Mouse (Mus musculus) 416B (cell line): ENCODE results near the gene Prg4.

Experiments
- DNase-seq: peaks from one replicate; pipeline ENCODE4 v3.0.0; 2011; ENCODE audit warnings: low read depth

Prg4 gene

DNA sequence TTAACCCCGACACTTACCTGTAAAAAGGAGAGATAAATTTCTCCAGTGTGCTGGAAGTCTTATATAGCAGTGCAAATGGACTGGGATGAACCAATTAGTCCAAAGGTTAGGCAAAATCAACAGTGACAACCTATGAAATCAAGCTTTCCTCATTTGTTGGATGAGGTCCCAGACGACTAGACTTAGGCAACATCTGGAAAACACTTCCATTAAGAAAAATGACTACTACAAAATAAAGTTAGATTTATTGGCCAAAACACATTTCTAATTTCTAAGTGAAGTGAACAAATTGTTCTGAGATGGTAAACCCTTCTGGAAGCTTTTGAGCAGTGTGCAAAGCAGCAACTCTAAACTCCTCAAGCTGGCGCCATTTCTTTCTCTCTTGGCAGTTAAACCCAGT, at the start of gene Prg4:
Prg4 (minus strand) TSS at position 34 of the 400 bp plus-strand sequence.
- no peak for DNase-seq

DNA sequence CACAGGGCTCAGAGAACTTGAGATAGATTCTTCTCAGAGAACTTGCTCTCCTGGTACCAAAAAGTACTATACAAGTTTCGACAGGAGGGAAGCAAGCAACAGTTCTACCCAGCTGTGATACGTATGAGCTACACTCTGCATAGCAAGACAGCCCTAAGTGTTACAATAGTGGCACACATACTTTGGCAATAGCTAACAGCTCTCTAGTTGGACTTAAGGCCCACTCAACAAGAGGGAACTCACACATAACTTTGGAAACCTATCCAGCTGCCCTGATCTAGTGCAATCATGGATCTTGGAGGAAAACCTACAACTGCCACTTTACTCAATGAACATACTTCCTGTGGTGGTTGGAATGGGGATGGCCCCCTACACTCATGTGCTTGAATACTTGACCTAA, 47.1 kb upstream of the Prg4 start:
- DNase-seq: no peak

DNA sequence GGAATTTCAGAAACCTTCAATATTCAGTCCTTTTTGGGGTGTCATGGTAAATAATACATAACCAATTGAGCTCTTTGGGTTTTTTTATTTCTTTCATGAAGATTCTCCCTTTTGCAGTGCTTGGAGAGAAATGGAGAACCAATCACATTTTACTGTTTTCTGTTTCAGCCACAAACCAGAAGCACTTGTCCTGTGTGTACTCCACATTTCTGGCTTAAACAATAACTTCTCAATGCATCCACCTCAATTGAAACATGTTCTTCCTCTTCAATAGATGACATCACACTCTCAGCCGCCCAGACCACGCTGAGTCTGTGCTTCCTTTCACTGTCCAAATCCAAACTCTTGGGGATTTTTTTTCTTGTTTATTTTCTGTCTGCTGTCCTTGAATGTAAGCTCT, 39.8 kb upstream of the Prg4 start:
- DNase-seq: peak; percentile 7

DNA sequence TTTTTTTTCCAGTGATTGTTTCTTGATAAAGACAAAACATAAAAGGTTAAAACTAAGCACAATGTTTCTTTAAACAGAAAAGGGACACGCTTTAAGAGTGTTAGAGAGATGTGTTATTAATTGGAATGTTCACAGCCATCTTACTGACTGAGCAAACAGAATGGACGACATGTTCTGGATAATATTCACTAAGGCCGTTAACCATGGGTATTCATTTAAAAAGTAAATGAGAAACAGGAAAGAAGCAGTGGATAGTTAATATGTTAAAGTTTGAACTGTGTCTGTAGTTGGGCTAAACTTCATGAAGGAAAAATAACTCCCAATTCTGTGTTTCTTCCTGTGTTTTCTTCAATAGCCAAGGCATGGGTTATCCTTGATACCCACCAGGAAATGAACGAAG, 37.4 kb upstream of the Prg4 start:
- DNase-seq: no peak

DNA sequence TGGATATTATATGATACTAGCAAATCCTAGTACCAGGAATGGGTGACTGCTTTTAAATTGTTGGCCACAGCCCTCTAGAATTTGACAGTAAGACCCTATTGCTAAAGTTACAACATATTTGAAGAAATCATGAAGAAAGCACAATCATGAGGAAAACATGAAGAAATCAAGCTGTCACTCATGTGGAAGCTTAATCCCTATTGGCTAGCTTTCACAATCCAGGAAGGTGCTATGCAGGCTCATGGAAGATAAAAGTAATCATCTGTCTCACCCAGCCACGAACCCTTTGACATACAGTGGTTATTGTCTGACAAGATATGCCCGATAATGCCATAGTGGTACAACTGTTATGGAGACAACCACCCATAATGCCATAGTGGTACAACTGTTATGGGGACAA, 32.2 kb upstream of the Prg4 start:
- DNase-seq: peak; percentile 48

DNA sequence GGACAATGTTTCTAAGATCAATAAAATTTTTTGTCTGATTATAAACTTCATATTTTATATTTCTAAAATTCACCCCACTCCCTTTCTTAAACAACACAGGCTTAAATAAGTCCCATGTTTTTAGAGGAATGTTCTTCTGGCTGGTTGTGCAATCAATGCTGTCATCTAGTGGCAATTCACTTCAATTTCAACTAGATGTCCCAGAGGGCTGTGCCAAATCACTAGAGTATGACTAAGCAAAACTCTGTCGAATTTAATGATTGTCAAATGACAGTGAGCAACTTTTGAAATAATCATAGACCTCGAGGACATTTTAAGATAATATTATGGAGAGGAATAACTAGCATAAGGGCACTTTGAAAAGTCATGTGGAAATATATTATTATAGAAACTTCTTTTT, 31.7 kb upstream of the Prg4 start:
- peak; percentile 86 for DNase-seq

DNA sequence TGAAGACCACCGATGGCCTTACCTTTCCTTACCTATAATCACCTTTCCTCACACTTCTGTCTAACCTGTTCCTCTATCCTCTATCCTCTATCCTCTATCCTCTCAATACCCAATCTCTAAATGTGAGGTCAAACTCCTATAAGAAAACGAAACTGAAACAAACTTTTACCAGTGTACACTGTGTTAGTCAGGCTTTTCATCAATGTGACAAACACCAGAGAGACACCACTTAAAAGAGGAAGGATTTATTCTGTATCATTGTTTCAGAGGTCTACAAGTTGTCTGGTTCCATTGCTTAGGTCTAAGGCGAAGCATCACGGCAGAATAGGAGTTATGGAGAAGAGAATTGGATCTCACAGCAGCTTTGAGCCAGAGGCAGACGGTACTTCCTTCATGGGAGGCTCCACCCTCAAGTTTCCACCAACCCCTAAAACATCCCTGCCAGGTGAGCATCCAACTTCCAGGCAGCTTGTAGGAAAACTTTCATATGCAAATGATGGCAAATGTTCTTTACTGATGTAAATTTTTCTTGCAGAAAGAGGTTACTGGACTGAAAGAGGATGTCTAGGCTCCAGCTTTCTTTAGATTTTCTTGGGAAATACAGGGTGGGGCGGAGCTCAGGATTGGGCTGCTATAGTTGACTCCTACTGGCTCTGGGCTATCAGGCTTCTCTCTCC, 30.8 kb upstream of the Prg4 start:
- DNase-seq: peak; percentile 60

DNA sequence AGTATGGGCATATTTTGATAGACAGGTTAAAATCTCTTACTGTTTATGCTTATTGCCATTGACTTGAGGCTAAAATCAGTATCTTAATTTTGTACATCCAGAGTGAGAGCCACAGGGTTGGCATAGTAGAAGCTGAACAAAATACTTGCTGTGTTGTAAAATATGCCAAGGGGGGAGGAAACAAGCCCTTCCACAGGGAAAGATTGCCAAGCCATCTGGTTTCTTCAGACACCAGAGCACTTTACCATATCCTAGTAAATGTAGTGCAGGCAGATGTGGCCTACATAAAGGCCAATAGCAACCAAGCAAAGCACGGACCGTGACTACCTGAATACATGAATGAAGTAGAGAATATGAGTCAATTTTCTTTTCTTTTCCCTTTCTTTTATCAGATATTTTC, 23.2 kb upstream of the Prg4 start:
- DNase-seq: no peak

DNA sequence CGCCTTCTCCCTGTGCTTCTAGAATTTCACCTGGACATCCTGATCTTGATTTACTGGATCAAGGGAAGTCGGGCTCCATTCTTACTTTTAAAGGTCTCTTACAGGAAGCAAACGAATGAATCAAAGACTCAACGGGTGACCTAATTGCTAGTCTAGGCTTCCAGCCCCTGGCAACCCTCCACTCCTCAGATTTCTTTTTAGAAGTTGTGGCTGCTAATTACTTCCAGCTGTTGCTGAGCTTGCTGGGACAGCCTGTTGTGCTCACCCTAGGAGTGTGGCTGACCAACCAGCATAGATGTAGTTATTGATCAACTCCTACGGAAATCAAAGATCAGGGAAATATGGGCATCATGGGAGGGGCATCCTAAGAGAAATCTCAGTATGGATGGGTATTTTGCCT, 14.7 kb upstream of the Prg4 start:
- DNase-seq: no peak

DNA sequence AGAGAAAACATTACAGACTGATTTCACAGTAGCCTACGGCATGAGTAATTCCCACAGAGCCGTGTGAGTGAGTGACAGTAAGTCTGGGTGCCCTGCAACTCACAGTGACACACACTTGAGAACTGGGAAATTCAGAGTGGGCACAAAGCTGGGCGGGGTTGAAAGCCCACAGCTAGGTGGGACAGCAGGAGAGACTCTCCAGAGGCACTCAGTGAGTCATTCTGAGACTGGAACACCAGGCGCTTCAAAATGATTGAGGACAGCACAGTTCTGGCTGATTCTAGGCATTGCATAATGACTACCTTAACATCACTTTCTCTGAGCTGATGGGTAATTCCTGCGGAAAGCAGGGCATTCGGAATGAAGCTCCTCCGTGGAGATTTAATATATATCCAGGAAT, 6.6 kb upstream of the Prg4 start:
- no peak for DNase-seq

DNA sequence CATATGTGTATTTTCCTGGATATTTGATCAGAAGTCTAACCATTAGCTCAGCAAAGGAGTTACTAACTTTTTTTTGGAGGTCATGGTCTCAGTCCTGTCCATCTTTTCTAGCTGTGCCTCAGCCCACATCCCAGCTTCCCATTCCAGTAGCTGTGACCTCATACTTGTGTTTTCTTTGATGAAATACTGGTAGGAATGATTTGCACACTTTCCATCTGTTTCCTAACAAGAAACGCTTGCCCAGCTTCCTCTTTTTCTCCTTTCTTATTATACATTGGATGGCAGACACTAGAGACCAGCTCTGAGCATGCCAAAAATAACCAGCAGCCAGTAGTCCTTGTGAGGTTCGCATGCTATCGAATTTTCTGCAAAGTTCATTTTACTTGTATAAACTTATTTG, 4.0 kb upstream of the Prg4 start:
- DNase-seq: peak; percentile 73

DNA sequence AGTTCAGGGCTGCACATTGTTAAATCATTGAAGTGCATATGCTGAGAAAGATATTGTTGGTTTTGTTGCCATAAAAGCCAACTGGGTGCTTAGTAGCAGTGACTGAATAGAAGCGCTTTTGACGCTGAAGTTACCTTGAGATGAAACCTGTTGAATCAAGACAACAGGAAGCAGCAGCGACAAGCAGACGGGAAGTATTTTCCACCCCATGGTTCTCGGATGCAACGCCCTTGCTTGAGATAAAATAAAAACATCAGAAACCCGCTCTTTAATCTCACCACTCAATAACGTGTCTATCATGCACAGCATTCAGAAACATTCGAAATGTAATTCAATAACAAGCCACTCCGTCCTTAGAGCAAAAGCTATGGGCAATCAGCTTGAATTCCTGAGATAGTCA, 601 bp downstream of the Prg4 start:
- no peak for DNase-seq

DNA sequence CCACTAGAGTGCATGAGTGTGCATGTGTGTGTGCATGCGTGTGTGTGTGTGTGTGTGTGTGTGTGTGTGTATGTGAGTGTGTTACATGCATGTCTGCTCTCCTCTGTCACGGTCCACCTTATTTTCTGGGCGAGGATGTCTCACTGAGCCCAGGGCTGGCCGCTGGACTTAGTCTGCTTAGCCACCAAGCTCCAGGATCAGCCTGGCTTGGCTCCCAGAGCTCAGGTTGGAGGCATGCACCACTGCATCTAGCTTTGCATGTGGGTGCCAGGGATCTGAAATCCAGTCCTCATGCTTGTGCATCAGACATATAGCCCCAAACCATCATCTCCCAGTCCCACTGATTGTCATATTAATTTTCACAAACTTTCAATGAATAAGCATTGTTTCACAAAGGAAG, 2.3 kb downstream of the Prg4 start:
- DNase-seq: no peak

DNA sequence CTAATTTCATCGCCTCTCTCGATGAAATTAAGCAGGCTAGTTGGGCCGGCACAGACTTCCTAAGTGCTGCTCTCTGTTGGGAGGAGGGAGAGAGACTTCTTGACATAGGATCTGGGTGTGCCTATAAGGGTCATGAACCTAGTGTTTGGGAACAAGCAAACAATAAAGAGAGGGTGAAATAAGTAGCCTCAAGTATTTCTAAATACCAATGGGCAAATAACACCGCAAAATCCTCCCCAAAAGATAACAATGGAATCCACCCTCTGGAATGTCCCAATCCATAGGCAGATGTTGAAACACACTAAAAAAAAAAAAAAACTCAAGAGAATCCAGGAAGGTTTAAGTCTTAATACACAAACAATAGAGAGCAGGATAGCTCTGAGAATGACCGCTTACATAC, 2.9 kb downstream of the Prg4 start:
- no peak for DNase-seq

DNA sequence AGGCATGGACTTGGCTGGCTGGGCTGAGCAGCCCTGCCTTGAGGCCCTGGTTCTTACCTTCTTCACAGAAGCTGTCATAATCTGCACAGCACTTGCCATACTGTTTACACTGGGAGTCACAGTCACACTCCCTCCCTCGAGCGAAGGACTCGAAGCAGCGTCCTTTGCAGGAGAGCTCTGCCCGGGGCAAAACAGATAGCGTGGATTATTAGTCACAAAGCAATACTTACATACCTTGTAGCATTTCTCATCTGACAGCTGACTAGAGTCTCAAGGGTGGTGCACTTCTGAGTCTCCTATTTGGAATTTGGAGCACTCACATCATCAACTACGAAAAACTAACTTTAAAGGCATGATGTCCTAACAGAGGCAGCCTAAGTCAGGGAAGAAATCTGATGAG, 5.4 kb downstream of the Prg4 start:
- no peak for DNase-seq

DNA sequence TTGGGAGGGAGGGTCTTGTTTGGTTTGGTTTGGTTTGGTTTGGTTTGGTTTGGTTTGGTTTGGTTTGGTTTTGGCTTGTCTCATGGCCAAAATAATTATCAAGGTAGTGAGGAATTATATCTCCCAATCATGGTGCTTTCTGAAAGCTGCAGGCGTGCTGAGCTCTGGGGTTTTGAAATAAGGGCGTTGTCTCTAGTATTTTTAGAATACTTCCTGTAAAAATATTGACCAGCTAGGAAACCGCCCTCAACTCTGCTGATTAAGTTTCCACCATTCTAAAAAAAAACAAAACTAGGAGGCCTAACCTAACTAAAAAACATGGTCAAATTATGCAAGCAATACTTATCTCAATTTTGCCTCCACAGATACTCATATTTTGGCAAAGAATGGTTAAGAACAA, 6.4 kb downstream of the Prg4 start:
- peak; percentile 23 for DNase-seq

DNA sequence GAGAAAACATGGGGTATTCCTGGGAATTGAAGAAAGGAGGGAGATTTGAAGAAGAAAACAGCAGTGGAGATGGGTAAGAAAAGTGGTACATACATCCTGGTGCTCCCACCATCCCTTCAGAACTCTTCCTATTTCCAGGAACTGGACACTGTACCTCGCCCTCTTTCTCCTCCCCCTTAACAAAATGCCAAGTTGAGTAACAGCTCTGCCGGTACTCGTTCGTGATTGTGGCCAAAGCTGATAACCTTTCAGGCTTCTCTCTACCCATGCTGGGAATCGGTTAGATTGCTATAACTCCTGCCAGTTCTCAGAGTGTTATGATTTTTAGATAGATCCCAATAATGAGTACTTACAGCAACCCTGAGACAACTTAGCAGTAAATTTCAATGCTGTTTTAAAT, 7.0 kb downstream of the Prg4 start:
- DNase-seq: no peak

DNA sequence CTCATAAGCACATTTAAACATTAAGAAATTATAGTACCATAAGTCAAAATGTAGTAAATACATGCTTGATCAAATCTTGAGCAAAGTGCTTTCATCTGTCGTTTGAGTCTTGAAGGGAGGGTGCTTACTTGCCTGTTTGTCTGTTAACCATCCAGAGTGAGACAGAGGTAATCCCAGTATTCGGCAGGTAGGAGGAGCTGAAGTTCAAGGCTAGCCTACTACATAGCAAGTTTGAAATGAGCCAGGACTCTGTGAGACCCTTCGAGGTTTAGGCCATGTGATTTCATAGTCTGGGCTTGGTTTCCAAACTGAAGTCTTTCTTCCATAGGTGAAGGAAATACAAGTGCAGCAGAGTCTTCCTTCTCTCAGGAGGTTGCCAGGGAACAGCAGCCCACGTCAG, 24.2 kb downstream of the Prg4 start:
- DNase-seq: peak; percentile 12

DNA sequence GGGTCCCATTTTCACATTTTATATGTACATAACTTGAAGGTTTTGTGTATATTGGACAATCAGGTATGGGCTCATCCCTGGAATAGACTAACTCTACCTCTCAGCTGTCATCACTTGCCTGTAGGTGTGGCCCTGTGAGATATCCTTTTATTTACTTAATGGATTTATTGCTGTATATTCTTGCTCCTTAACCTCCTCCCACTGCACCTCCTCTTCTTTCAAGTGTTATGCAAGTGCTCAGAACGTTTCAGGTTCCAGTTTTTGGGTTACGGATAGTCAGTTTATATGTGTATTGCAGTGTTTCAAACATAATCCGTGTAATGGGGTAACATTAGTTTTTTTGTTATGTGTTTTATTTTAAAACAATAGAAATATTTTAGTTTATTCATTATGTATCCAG, 27.3 kb downstream of the Prg4 start:
- no peak for DNase-seq

DNA sequence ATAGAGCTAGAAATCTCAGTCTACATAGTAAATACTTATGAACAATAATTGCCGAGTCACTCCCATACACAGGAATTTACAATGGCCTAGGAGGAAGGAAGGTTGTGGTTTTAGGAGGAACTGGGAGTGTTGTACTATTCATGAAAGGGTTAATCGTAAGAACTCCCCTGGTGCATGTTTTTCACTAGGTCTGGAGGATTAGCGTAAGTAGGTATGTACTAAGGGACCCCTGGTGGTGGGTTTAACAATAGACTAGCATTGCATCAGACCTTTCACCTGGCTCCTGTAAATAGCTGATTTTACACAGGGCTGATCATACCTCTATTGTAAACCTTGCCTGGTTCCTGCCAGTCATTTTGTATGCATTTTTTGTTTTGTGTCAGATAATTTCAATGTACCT, 39.7 kb downstream of the Prg4 start:
- peak; percentile 24 for DNase-seq

DNA sequence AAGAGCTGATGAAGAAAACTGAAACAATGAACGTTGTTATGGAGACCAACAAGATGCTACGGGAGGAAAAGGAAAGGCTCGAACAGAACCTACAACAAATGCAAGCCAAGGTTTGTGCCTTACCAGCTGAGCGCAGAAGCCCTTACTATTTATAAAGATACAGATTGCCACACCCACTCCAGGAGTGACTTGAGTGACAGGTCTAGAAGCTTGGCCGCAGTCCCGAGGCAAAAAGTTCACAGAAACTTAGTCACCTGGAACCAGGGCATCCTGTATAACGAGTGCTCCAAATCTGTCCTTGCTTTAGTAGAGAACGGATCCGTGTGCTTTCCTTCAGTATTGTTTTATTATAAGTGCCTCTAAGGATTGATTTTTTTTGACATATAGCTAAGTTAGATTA, 40.3 kb downstream of the Prg4 start:
- DNase-seq: no peak

DNA sequence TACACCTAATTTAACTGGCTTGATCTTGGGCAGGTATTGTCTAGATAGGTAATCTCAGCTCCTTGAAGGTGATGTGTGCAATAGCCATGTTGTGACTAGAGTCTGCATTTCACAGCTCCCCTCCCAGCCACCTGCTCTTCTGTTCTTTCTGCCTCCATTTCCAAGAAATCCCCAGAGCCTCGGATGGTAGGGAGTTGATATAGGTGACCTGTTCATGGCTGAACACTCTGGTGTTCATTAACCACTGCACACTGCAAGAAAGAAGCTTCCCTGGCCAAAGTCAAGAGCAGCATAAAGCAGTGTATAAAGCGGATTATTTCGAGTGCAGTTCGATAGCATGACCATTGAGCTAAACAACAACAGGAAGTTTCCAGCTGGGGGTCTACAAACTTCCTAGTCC, 47.5 kb downstream of the Prg4 start:
- DNase-seq: no peak

DNA sequence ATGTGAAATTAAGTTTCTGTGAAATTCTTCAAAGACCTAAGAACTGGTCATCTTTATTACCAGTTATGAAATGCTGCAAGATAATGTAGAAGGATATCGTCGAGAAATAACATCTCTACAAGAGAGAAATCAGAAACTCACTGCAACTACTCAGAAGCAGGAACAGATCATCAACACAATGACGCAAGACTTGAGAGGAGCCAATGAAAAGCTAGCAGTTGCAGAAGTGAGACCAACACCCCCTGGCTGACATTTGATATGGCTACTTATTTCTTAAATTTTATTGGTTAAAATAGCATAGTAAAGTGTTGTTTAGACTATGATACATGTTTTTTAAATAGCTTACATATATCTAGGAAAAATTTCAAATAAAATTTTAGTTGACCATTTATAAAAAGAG, 50.0 kb downstream of the Prg4 start:
- DNase-seq: peak; percentile 46

DNA sequence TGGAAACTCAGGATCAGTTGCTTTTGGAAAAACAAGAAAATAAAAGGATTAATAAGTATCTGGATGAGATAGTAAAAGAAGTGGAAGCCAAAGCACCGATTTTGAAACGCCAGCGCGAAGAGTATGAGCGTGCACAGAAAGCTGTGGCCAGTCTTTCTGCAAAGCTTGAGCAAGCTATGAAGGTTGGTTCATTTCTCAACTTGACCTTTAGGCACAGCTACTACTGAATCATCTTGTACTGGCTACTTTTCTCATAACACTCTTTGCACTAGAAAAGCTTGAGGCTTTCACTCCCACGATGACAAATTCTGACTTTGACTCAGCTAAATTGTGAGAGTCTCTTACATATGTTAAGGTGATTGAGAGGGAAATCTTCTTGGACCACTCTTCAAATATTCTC, 56.0 kb downstream of the Prg4 start:
- peak; percentile 20 for DNase-seq

DNA sequence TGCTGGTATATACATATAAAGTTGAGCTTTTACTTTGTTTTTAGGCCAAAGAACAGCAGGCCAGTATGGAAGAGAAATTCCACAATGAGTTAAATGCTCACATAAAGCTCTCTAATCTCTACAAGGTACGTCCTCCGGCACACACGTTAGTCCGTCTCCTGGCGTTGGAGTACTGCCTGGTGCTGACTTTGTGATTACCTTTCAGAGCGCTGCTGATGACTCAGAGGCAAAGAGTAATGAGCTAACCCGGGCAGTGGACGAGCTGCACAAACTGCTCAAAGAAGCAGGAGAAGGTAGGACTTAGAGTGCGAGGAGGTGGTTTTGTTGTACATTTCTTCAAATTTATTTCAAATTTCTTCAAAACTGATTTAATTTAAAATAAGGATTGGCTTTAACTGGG, 58.7 kb downstream of the Prg4 start:
- DNase-seq: no peak
